Mouse (Mus musculus): ENCODE measurements around the gene Rgma. TPM values are rescaled to one million over a fixed set of nuclear protein-coding genes. Genes with fewer than 3 reads are reported as not detected.

Gene Rgma
- polyA plus RNA-seq, 3 experiments from 2014 or later: not detected

GRCm38 (mm10) chr7:73372352-73372970 is 2.8 kb upstream of the Rgma start:
- no peak for ATAC-seq

DNA sequence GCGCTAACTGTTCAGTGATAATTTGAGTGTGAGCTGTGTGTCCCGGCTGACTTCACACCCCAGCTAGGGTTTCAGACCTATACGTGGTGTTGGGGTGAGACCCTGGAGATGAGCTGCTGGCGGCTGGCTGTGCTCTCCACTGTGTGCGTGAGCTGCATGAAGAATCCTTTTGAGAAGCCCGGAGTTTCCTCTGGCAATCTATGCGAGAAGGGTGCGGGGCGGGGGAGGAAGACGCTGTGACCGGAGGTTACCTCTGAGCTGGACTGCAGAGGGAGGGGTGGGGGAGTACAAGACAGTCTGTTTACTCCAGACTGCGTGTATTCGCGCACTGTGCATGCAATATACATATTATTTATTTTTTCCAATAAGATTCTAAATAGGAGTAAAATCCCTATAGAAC is 582 bp upstream of the Rgma start:
- ATAC-seq: no peak

GRCm38 (mm10) chr7:73376101-73377001 is 1.0 kb downstream of the Rgma start:
- no peak for ATAC-seq

DNA sequence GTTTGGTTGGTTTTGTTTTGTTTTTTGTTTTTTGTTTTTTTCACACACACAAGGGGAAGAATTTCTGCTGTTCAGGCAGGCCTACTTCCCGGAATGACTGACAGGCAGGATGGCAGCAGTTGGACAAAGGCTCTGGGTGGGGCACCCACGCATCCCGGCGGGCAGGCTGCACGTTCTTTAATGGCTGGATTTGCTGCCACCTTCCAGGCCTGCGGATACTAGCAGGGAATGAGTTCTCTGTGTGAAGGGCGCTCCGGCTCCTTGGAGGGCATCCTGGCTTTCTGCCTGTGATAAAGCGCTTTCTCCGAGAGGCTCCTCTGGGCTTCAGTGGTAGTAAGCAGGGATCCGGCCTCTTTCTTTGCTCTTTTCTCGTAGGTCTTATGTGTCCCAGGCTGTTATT is 2.0 kb downstream of the Rgma start:
- ATAC-seq: no peak

DNA sequence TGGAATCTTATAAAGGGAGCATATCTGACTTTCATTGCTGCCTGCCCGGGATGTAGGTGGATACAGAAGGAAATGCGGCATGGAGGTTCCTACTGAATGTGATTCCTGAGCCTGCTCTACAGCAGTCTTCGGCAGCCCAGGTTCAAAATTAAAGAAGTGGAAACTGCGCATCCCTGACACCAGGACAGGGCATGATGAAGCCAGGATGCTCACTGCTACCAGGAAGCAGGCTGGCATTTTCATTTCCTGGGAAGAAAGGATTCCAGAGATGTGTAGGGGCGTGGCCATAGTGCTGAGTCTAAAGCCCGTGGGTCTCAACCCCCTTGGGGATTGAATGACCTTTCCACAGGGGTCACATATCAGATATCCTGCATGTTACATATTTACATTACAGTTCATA is 2.7 kb downstream of the Rgma start:
- no peak for ATAC-seq

DNA sequence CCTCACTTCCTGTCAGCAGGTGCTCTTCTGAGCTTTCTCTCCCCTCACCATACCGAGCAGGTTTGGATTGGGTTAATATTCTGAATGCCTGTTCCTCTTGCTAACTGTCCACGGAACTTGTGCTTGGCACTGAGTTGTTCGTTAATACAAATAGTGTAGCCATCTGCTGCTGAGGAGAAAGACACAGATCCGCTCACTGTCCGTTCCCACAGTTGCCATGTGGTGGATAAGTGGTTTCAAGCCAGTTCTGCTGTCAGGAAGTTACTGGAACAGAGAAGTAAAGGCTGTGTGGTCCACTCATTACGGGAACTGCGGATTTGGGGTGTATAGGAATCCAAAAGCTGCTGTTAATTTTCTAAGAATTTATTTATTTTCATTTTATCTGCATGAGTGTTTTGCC is 7.5 kb downstream of the Rgma start:
- no peak for ATAC-seq

DNA sequence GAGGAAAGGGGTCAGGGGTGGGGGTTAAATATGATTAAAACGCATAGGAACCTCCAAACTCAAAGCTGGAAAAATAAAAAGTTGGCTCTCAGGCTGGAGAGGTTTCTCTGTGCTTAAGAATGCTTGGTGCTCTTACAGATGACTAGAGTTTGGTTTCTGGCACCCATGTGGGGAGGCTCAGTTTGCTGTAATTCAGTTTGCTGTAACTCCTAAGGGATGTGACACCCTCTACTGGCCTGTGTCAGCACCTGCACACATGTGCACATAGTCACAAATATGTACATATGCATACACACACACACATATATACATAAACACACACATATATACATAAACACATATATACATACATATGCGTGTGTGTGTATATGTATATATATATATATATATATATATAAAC is 13.6 kb downstream of the Rgma start:
- ATAC-seq: no peak

DNA sequence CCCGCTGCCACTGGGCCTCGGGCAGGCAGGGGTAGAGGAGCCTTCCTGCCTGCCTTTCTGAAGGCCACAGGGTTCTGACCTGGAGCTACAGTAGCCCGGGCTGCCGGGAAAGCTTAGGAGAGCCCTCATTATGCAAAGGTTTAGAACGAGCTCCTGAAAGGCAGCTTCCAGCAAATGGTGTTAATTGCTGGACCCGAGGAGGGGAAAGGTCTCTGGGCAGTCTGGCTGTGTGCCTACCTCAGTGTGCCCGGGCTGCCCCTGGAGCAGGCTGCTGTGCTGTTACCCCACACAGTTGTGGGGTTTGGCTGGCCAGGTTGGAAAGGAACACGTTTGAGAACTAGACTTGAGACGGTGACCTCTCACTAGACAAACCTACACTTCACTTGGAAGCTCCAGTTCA is 14.1 kb downstream of the Rgma start:
- ATAC-seq: no peak

GRCm38 (mm10) chr7:73389871-73390294 is 14.6 kb downstream of the Rgma start:
- ATAC-seq: no peak

- no peak for ATAC-seq
These were observed 15.2 kb downstream of the Rgma start for GRCm38 (mm10) chr7:73390426-73391001.

GRCm38 (mm10) chr7:73391002-73391517 is 15.8 kb downstream of the Rgma start:
- ATAC-seq: no peak

- ATAC-seq: no peak
These were observed 16.4 kb downstream of the Rgma start for GRCm38 (mm10) chr7:73391518-73392321.

GRCm38 (mm10) chr7:73392359-73392758 is 17.1 kb downstream of the Rgma start:
- no peak for ATAC-seq

DNA sequence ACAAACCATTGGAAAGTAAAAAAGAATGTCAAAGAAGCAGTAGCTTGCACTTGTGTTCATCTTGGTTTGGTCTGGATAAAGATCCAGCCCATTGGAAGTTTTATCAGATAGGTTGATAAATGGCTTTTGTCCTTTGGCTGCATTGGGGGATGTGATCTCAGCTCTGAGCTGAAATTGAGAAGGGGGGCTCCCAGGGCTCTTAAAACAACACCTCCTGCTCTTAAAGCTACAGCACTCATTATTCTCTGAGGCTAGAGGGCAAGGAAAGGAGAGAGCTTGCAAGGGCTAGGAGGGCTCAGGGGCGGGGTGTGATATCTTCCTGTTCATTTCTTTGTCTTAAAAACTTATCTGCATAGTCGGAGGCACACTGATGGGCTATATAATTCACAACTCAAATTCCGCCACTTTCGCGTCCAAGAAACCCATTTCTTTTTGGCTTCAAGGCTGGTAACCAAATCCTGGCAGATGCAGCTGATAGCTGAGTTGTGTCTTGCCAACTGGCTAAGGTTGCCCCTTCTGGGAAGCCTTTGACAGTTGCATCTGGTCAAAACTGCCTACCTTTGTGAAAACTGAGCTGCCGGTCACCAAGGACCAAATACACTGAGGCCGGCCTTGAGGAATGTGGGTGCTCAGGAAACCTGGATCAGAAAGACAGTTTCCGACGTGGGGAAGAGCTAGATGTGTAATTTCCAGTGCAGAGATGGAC is 18.2 kb downstream of the Rgma start:
- ATAC-seq: no peak

GRCm38 (mm10) chr7:73394013-73394409 is 18.7 kb downstream of the Rgma start:
- no peak for ATAC-seq

GRCm38 (mm10) chr7:73398319-73398718 is 23.0 kb downstream of the Rgma start:
- ATAC-seq: no peak

- ATAC-seq: no peak
These were observed 23.6 kb downstream of the Rgma start for GRCm38 (mm10) chr7:73398806-73399442.

GRCm38 (mm10) chr7:73399501-73400044 is 24.3 kb downstream of the Rgma start:
- ATAC-seq: no peak

DNA sequence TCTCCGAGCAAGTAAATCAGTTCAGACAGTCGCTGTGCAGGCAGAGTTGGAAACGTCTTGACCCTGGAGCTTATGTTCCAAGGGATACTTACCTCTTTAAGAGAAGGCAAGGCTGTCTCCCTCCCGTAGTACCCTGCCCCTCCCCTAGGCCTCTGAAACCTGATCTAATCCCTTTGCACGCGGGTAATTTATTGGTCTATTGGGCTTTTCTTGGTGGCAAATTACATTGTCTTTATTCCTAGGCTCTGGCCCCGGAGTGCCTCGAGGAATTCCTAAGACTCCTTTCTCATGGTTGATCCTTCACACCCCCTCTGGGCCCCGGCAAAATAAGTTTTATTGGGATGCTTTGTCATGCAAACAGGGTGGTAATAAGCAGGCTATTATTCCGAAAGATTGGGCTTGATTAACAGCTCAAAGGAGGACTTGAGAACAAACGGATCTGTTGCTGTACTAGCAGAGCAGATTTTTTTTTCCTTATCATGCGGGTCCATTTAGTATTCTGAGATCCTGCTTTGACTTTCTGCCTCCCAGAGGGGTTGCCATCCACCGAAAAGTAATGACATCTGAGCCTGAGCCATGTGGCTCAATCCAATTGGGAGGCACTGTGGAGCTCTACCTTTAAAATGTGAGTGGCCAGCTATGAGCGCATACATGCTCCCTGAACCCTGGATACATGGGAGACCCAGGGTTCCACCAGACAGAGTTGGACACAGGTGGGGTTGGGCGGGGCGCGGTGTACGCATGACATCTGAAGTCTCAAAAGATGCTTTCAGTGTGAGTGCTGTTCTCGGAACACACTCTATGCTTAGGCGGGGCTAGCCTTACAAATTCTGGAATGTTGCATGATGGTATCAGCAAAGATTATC is 25.0 kb downstream of the Rgma start:
- ATAC-seq: no peak

- no peak for ATAC-seq
These were observed 26.8 kb downstream of the Rgma start for GRCm38 (mm10) chr7:73402106-73402505.
